ENCODE assay signal across 18 mouse cellular contexts in the genomic region with DNA sequence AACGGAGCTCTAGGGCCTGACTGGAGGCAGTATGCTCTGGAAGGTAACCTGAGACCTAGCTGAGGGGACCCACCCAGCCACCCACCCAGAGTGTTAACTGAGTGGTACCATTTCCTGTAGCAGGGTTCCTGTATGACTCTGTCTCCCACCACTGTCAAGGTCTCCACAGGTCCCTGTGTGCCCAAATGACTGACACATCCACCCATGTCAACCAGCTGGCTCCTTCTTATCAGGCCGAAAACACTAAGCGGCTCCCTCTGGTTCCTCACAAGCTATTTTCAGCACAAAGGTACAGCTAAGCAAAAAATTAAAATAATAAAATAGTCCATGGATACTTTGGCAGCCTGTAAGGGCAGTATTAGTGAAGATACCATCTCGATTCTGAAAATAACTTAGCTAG. TPM values are rescaled to one million over a fixed set of nuclear protein-coding genes. Genes with fewer than 3 reads are reported as not detected.
A peak's percentile ranks its signal among the peaks of the same experiment; 100 is the strongest.
DNase-seq lines count a peak whose midpoint lies in the region; ATAC-seq and TF ChIP-seq lines count a peak whose summit lies in the region.
"Had no signal": no experiment of that assay in that cellular context is flagged by ENCODE, and none has a peak within 500 bp of the region (broad histone marks: within the 10 kb centered on the region; RNA-seq: fewer than 3 reads in every experiment).

No protein-coding gene starts in this region.

- H3K27ac ChIP-seq in heart, embryonic 14.5 days (replicated peaks in 1 of 2; ENCODE audit: control insufficient read depth in 1 of 2, insufficient read depth in 1 of 2, low read depth in 2 of 2, low read length in 2 of 2) = peak overlapping the region; percentile 55 to 56; a peak in 2 of 4 replicates
- H3K27ac ChIP-seq in stomach, embryonic 15.5 days = no peak overlapping the region
- H3K27ac ChIP-seq in stomach, postnatal 0 days (replicated peaks) = no peak overlapping the region
- peak overlapping the region; percentile 71 for H3K27ac ChIP-seq in liver, embryonic 11.5 days (ENCODE audit: low read depth, low read length)
- no peak overlapping the region for H3K27ac ChIP-seq in stomach, embryonic 16.5 days (ENCODE audit: low read length)
- H3K27ac ChIP-seq: embryonic facial prominence, embryonic 12.5 days; forebrain, embryonic 10.5 days; midbrain, embryonic 15.5 days; neural tube, embryonic 12.5 days had no signal

- no peak for TF ChIP-seq CTCF in stomach, postnatal 0 days (IDR thresholded peaks at IDR 0.05; ENCODE audit: low read depth)

- no peak overlapping the region for H3K4me2 ChIP-seq in heart, embryonic 14.5 days (ENCODE audit: low read length)
- H3K4me2 ChIP-seq in stomach, embryonic 15.5 days = no peak overlapping the region
- no peak overlapping the region for H3K4me2 ChIP-seq in stomach, postnatal 0 days (replicated peaks; ENCODE audit: low read depth)
- H3K4me2 ChIP-seq in liver, embryonic 11.5 days = no peak overlapping the region
- no peak overlapping the region for H3K4me2 ChIP-seq in stomach, embryonic 16.5 days (ENCODE audit: low read depth, low read length)
- H3K4me2 ChIP-seq: embryonic facial prominence, embryonic 12.5 days; midbrain, embryonic 15.5 days; neural tube, embryonic 12.5 days had no signal

- no peak overlapping the region for H3K4me3 ChIP-seq in heart, embryonic 14.5 days (ENCODE audit: control insufficient read depth in 1 of 2, insufficient read depth in 1 of 2, low read depth in 1 of 2, low read length in 2 of 2)
- no peak overlapping the region for H3K4me3 ChIP-seq in stomach, embryonic 15.5 days (replicated peaks)
- no peak overlapping the region for H3K4me3 ChIP-seq in stomach, postnatal 0 days (ENCODE audit: low read depth, low read length)
- no peak overlapping the region for H3K4me3 ChIP-seq in liver, embryonic 11.5 days (ENCODE audit: low read depth, low read length)
- no peak overlapping the region for H3K4me3 ChIP-seq in stomach, embryonic 16.5 days (replicated peaks; ENCODE audit: low read length)
- H3K4me3 ChIP-seq: embryonic facial prominence, embryonic 12.5 days; forebrain, embryonic 10.5 days; midbrain, embryonic 15.5 days; neural tube, embryonic 12.5 days had no signal

- WGBS in heart, embryonic 14.5 days = 31% methylated on average over 4 of the region's 4 CpGs
- WGBS in stomach, embryonic 15.5 days = 64% methylated on average over 4 of the region's 4 CpGs
- 69% methylated on average over 4 of the region's 4 CpGs for WGBS in stomach, postnatal 0 days
- 51% methylated on average over 4 of the region's 4 CpGs for WGBS in liver, embryonic 11.5 days
- 71% methylated on average over 4 of the region's 4 CpGs for WGBS in stomach, embryonic 16.5 days

- DNase-seq in heart, adult 8-10 months (ENCODE audit: low spot score) = no peak
- DNase-seq in stomach, postnatal 0 days (ENCODE audit: low spot score) = no peak
- no peak for DNase-seq in liver, embryonic 11.5 days (ENCODE audit: low spot score)
- no peak for DNase-seq in frontal cortex, postnatal 36 days (ENCODE audit: low spot score in 2 of 2)
- DNase-seq in cerebellum, postnatal 36 days = no peak
- DNase-seq: cerebellum, postnatal 14 days; kidney, adult 9 months; kidney, postnatal 4 days; layer of hippocampus, postnatal 36 days had no signal

- no peak overlapping the region for H3K9ac ChIP-seq in heart, embryonic 14.5 days (ENCODE audit: low read length)
- H3K9ac ChIP-seq in stomach, embryonic 15.5 days = no peak overlapping the region
- H3K9ac ChIP-seq in stomach, postnatal 0 days (ENCODE audit: low read length) = no peak overlapping the region
- no peak overlapping the region for H3K9ac ChIP-seq in liver, embryonic 11.5 days (ENCODE audit: low read depth, low read length)
- H3K9ac ChIP-seq in stomach, embryonic 16.5 days (ENCODE audit: low read length) = no peak overlapping the region
- H3K9ac ChIP-seq: embryonic facial prominence, embryonic 12.5 days; midbrain, embryonic 15.5 days; neural tube, embryonic 12.5 days had no signal

- no peak for ATAC-seq in heart, embryonic 14.5 days (ENCODE audit: insufficient number of reproducible peaks, insufficient read depth, low FRiP score, low read depth)
- ATAC-seq in stomach, embryonic 15.5 days (ENCODE audit: insufficient read depth, low FRiP score, low read depth) = 0 out of 2 replicates have a peak, but pooled peaks have one; percentile 9
- no peak for ATAC-seq in stomach, postnatal 0 days (ENCODE audit: low FRiP score, low TSS enrichment)
- peak; percentile 75 for ATAC-seq in liver, embryonic 11.5 days (replicated peaks; ENCODE audit: low FRiP score)
- ATAC-seq in stomach, embryonic 16.5 days (ENCODE audit: insufficient read depth, low FRiP score) = 0 out of 2 replicates have a peak, but pooled peaks have one; percentile 6
- ATAC-seq: midbrain, embryonic 15.5 days had no signal

- H3K4me1 ChIP-seq in heart, embryonic 14.5 days (ENCODE audit: control insufficient read depth in 2 of 2, insufficient read depth in 2 of 2, low read length in 2 of 2) = peaks cover 14 to 22% of the 10 kb centered on the region in 2 experiments
- H3K4me1 ChIP-seq in stomach, embryonic 15.5 days = no peaks in the 10 kb centered on the region
- no peaks in the 10 kb centered on the region for H3K4me1 ChIP-seq in stomach, postnatal 0 days (replicated peaks; ENCODE audit: control insufficient read depth, insufficient read depth)
- peaks cover 15% of the 10 kb centered on the region for H3K4me1 ChIP-seq in liver, embryonic 11.5 days (replicated peaks; ENCODE audit: control insufficient read depth, insufficient read depth, low read length)
- H3K4me1 ChIP-seq in stomach, embryonic 16.5 days (ENCODE audit: control insufficient read depth, insufficient read depth, low read length) = no peaks in the 10 kb centered on the region
- H3K4me1 ChIP-seq: embryonic facial prominence, embryonic 12.5 days; forebrain, embryonic 10.5 days; midbrain, embryonic 15.5 days; neural tube, embryonic 12.5 days had no signal

- TF ChIP-seq EP300 in stomach, postnatal 0 days (optimal IDR thresholded peaks at IDR 0.05) = no peak

- H3K36me3 ChIP-seq in heart, embryonic 14.5 days (ENCODE audit: control insufficient read depth, insufficient read depth, low read length) = no peaks in the 10 kb centered on the region
- no peaks in the 10 kb centered on the region for H3K36me3 ChIP-seq in stomach, embryonic 15.5 days
- no peaks in the 10 kb centered on the region for H3K36me3 ChIP-seq in stomach, postnatal 0 days (ENCODE audit: control insufficient read depth, insufficient read depth, low read length)
- H3K36me3 ChIP-seq in liver, embryonic 11.5 days (ENCODE audit: control insufficient read depth, insufficient read depth, low read length) = no peaks in the 10 kb centered on the region
- no peaks in the 10 kb centered on the region for H3K36me3 ChIP-seq in stomach, embryonic 16.5 days (ENCODE audit: control insufficient read depth, insufficient read depth, low read length)
- H3K36me3 ChIP-seq: embryonic facial prominence, embryonic 12.5 days; forebrain, embryonic 10.5 days; midbrain, embryonic 15.5 days; neural tube, embryonic 12.5 days had no signal

- H3K27me3 ChIP-seq in heart, embryonic 14.5 days (ENCODE audit: control insufficient read depth, insufficient read depth, low read length) = no peaks in the 10 kb centered on the region
- no peaks in the 10 kb centered on the region for H3K27me3 ChIP-seq in stomach, embryonic 15.5 days (replicated peaks)
- H3K27me3 ChIP-seq in stomach, postnatal 0 days (ENCODE audit: control insufficient read depth, insufficient read depth, low read length) = no peaks in the 10 kb centered on the region
- no peaks in the 10 kb centered on the region for H3K27me3 ChIP-seq in liver, embryonic 11.5 days (replicated peaks; ENCODE audit: control insufficient read depth, insufficient read depth, low read length)
- no peaks in the 10 kb centered on the region for H3K27me3 ChIP-seq in stomach, embryonic 16.5 days (ENCODE audit: control insufficient read depth, insufficient read depth, low read length)
- H3K27me3 ChIP-seq: embryonic facial prominence, embryonic 12.5 days; midbrain, embryonic 15.5 days; neural tube, embryonic 12.5 days had no signal

- H3K9me3 ChIP-seq in heart, embryonic 14.5 days (ENCODE audit: control insufficient read depth, low read length) = no peaks in the 10 kb centered on the region
- no peaks in the 10 kb centered on the region for H3K9me3 ChIP-seq in stomach, embryonic 15.5 days
- no peaks in the 10 kb centered on the region for H3K9me3 ChIP-seq in stomach, postnatal 0 days (ENCODE audit: control insufficient read depth, low read length)
- no peaks in the 10 kb centered on the region for H3K9me3 ChIP-seq in liver, embryonic 11.5 days (ENCODE audit: control insufficient read depth, low read length)
- H3K9me3 ChIP-seq in stomach, embryonic 16.5 days (replicated peaks; ENCODE audit: control insufficient read depth, low read length) = no peaks in the 10 kb centered on the region
- H3K9me3 ChIP-seq: embryonic facial prominence, embryonic 12.5 days; forebrain, embryonic 10.5 days; midbrain, embryonic 15.5 days; neural tube, embryonic 12.5 days had no signal

RNA-seq across cellular contexts. Expression of a gene that starts 16.9 kb away (rescaled TPM):
- 22.3 and 23.8 TPM in 2 replicates for polyA plus RNA-seq in heart, embryonic 14.5 days (2014; fragmentation: Nextera tagmentation; extraction: Ambion mirVana)
- total RNA-seq in heart, adult 8-10 months (2022) = 10 to 100 TPM in 3 of 4 experiments, 1 to 10 TPM in 1; 7.9 to 11.9 (median 11.1) TPM
- 11.2 and 12.0 TPM in 2 replicates for polyA plus RNA-seq in stomach, embryonic 15.5 days (2015; fragmentation: Nextera tagmentation; extraction: Ambion mirVana)
- polyA plus RNA-seq in stomach, postnatal 0 days (2015; fragmentation: Nextera tagmentation; extraction: Ambion mirVana) = 9.8 and 11.3 TPM in 2 replicates
- polyA plus RNA-seq in liver, embryonic 11.5 days (2014; fragmentation: Nextera tagmentation; extraction: Ambion mirVana) = 8.7 and 12.1 TPM in 2 replicates
- 12.8 TPM in 2 replicates for polyA plus RNA-seq in stomach, embryonic 16.5 days (2015; fragmentation: Nextera tagmentation; extraction: Ambion mirVana)

RNA-seq across cellular contexts. Expression of a gene that starts 47.4 kb away (rescaled TPM):
- polyA plus RNA-seq in heart, embryonic 14.5 days (2014; fragmentation: Nextera tagmentation; extraction: Ambion mirVana) = 0.91 and 1.2 TPM in 2 replicates
- 1 to 10 TPM; 3.3 to 5.6 (median 4.7) TPM for total RNA-seq in heart, adult 8-10 months (2022)
- 2.4 and 3.0 TPM in 2 replicates for polyA plus RNA-seq in stomach, embryonic 15.5 days (2015; fragmentation: Nextera tagmentation; extraction: Ambion mirVana)
- polyA plus RNA-seq in stomach, postnatal 0 days (2015; fragmentation: Nextera tagmentation; extraction: Ambion mirVana) = 1.4 and 1.9 TPM in 2 replicates
- polyA plus RNA-seq in liver, embryonic 11.5 days (2014; fragmentation: Nextera tagmentation; extraction: Ambion mirVana) = 0.49 and 1.1 TPM in 2 replicates
- 1.8 and 1.9 TPM in 2 replicates for polyA plus RNA-seq in stomach, embryonic 16.5 days (2015; fragmentation: Nextera tagmentation; extraction: Ambion mirVana)
- total RNA-seq: ES-E14; hematopoietic stem cell, adult 5-6 weeks had no signal

Comparison
In these comparisons a context has a peak if more than half of its experiments do, and no peak if none do; other contexts are left out.
1. ATAC-seq: peak in stomach, embryonic 15.5 days (single experiment), liver, embryonic 11.5 days (single experiment) and stomach, embryonic 16.5 days (single experiment); none in heart, embryonic 14.5 days (single experiment) and stomach, postnatal 0 days (single experiment).
2. H3K27ac ChIP-seq: peak in heart, embryonic 14.5 days (2 of 2) and liver, embryonic 11.5 days (single experiment); none in stomach, embryonic 15.5 days (single experiment), stomach, postnatal 0 days (single experiment) and stomach, embryonic 16.5 days (single experiment).